Mouse (Mus musculus) G1E (cell line): Measurements from ENCODE around the gene Etnk2.

Experiments used
- CTCF ChIP-seq: IDR thresholded peaks from 2 replicates; pipeline ENCODE4 v1.5.1; 2012; ENCODE audit warnings: low read depth, low read length, inconsistent platforms, mixed read lengths
- GATA1 ChIP-seq: IDR thresholded peaks from 2 replicates; pipeline ENCODE4 v1.6.1; 2012; ENCODE audit warnings: borderline replicate concordance, low read length, inconsistent platforms, mixed read lengths
- GATA2 ChIP-seq: IDR thresholded peaks from 2 replicates; pipeline ENCODE4 v1.6.1; 2012; ENCODE audit warnings: low read depth, low read length, inconsistent platforms, borderline replicate concordance
- POLR2AphosphoS5 ChIP-seq: IDR thresholded peaks from 2 replicates; pipeline ENCODE4 v1.6.1; 2012; ENCODE audit warnings: low read depth, low read length, inconsistent platforms; ENCODE audit not compliant: insufficient replicate concordance

DNA sequence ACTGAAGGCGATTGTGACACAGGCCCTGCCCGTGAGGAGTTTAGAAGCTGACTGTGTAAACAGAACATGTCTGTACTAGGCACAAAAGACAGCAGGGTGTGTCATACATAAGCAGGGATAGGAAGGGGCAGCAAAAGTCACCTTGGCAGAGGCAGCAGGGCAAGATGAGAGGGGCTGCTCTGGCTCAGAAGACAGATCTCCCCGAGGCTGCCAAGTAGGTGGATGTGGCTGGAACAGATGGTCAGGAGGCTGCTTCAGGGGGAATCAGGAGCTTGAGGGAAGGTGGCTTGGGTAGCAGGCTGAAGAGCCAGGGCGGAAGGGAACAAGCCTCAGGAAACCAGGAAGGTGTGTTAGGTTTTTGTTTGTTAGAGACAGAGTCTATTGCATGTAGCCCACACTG, 7.0 kb downstream of the Etnk2 start:
- no peak for TF ChIP-seq CTCF
- TF ChIP-seq GATA1, result no peak
- TF ChIP-seq GATA2, result no peak
- no peak for TF ChIP-seq POLR2AphosphoS5
